Mouse (Mus musculus): ENCODE data around the gene Scamp5.

The Scamp5 gene

DNA sequence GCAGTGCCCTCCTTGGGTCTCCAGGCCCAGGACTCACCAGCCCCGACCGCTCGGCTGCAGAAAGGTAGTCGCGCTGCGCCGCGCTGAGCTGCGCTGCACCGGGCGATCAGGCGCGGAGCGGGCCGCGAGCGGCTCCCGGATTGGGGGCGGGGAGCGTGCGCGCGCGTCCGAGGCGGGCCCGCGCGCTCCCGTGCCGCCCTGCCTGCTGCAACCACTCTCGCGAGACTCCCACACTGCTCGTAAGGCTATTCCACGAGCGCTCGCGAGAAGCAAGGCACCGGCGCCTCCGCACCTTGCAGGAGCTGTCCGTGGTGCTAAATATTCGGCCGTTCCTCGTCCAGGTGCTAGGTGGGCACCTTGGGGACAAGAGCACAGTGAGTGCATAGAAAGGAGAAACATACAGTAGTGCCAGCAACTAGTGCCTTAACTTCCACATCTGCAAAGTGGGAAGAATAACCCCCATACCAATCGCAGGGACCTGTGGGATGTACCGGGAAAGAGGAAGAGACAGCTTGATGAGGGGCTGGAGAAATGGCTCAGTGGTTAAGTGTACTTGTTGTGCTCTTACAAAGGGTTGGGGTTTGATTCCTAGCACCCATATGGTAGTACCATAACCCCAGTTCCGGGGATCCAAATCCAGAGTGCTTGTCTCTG, at the start of gene Scamp5:
TSS of gene Scamp5 (minus strand) at position 165 of the 654 bp plus-strand sequence.
- peak; percentile 88 for DNase-seq (ENCODE audit: low spot score)

DNA sequence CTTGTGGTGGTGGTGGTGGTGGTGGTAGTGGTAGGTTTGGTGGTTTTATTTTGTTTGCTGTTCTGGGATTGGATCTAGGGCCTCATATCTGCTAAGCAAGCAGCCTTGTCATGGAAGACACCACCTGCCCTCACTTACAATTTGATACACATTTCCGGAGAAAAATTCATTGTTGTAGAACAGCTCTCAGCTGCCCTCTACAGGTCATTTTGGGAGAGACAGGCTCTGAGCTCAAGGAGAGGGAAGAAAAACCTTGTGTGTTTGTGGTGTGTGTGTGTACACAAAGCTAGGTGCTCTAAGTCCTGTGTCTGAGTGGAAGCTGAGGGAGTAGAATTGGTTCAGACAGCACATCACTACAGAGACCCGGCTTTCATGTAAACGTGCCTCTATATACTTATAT, 49.3 kb upstream of the Scamp5 start:
- peak; percentile 47 for DNase-seq (ENCODE audit: low spot score)

DNA sequence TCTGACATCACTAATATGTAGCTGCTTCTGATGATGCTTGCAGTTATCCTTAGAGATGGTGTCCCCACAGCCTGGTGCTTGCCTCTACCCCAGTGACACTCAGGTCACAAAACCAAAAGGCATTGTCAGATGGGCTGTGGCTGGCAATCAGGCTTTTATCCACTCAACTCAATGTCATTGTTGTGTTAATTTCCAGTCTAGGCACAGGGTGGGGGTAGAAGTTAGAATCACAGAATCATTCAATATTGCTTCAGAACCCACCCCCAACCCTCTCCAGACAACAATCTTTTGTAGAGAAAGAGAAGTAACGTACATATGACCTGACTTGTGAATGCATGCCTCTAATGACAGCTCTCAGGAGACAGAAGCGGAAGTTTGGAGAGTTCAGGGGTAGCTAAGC, 42.7 kb upstream of the Scamp5 start:
- no peak for DNase-seq (ENCODE audit: low spot score)

DNA sequence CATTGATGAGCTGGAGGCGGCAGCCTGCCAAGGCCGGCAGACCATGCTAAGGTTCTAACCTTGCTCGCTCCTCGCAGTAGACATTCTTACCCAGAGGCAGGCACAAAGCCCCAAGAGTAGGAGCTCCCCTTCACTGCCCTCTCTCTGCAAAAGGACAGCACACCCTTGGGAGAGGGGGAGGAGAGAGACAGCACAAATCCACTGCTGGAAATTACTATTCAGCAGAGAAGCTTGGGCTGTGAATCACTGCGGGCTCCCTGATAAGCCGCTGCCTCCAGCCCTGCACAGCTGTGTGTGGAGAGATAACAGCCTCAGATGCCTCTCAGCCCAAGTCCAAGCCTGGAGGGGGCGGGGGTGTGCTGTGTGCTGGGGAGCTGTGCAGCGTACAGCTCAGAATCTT, 37.8 kb upstream of the Scamp5 start:
- DNase-seq (ENCODE audit: low spot score), result no peak

DNA sequence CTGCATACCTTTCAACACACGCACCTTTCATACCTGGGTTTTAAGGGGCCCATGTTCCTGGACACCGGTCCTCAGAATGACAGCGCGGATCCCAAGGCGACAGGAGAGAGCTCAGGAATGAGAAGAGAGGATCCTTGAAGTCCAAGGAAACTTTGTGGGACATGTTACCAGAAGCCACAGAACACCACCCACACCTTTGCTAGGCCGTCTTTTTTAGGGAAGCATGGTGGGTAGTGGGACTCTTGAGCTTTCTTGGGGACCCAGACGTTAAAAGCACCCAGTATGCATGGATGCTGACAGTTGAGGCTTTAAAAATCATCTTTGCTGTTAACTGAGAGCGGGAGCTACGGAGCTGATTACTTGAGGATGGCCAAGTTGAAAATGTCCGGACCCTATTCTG, 37.0 kb upstream of the Scamp5 start:
- no peak for DNase-seq (ENCODE audit: low spot score)

GRCm38 (mm10) chr9:57504381-57504700, 36.5 kb upstream of the Scamp5 start:
- peak; percentile 47 for DNase-seq (ENCODE audit: low spot score)

- DNase-seq (ENCODE audit: low spot score), result no peak
Measured at GRCm38 (mm10) chr9:57503622-57504380, 35.9 kb upstream of the Scamp5 start, which contains the start of gene Rpp25. TSS of gene Rpp25 (plus strand) at chr9:57504026.

GRCm38 (mm10) chr9:57502911-57503621, 35.2 kb upstream of the Scamp5 start:
- DNase-seq (ENCODE audit: low spot score), result no peak

- no peak for DNase-seq (ENCODE audit: low spot score)
Measured at GRCm38 (mm10) chr9:57501861-57502260, 34.0 kb upstream of the Scamp5 start.

DNA sequence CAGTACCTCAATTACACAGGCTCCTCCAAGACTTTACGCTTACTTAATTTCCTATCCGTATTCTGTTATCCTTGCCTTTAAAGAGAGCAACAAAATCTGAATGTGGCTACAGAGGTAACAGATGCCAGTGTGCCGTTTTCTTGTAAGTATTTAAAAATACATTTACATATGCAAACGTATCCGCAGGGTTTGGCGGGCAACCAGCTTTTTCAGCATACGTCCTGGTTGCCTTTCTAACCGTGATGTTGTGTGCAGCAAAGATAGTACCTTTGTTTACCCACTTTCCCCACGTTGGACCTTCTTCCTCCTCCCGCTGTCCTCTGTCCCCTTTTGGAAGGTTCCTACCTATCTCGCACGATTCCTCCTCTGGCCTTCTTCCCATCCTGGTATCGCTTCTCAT, 33.6 kb upstream of the Scamp5 start:
- no peak for DNase-seq (ENCODE audit: low spot score)

GRCm38 (mm10) chr9:57498536-57498935, 30.7 kb upstream of the Scamp5 start:
- DNase-seq (ENCODE audit: low spot score), result no peak

DNA sequence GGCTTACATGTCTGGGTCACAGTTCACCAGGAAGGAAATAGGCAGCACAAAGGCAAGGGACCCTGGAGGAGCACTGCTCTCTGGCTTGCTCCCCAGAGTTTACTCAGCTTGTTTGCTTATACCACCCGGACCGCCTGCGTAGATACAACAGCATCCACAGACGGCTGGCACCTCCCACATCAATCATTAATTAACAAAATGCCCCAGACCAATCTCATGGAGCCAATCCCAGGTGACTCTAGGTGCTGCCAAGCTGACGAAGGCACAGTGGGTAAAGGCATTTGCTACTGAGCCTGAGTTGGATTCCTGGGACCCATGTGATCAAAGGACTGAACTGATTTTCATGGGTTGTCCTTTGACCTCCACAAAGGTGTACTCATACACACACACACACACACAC, 29.4 kb upstream of the Scamp5 start:
- no peak for DNase-seq (ENCODE audit: low spot score)

DNA sequence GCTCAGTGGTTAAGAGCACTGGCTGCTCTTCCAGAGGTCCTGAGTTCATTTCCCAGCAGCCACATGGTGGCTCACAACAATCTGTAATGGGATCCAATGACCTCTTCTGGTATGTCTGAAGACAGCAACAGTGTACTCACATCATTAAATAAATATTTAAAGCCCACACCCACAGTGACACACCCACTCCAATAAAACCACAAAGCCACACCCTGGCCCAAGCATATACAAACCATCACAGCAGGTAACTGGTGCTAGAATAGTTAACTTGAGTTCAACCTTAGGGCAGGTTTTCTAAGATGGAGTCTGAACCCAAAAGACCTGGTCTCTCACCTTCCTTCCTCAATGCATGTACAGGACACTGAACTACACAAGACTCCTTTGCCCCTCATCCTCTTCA, 27.1 kb upstream of the Scamp5 start:
- no peak for DNase-seq (ENCODE audit: low spot score)

- DNase-seq (ENCODE audit: low spot score), result no peak
Measured at GRCm38 (mm10) chr9:57493532-57493931, 25.7 kb upstream of the Scamp5 start.

GRCm38 (mm10) chr9:57487807-57488206, 19.9 kb upstream of the Scamp5 start:
- DNase-seq (ENCODE audit: low spot score), result no peak

GRCm38 (mm10) chr9:57485774-57486173, 17.9 kb upstream of the Scamp5 start:
- peak; percentile 75 for DNase-seq (ENCODE audit: low spot score)

GRCm38 (mm10) chr9:57468914-57469313, 1.1 kb upstream of the Scamp5 start:
- DNase-seq (ENCODE audit: low spot score), result no peak

GRCm38 (mm10) chr9:57467271-57467771, 539 bp downstream of the Scamp5 start:
- DNase-seq (ENCODE audit: low spot score), result no peak

DNA sequence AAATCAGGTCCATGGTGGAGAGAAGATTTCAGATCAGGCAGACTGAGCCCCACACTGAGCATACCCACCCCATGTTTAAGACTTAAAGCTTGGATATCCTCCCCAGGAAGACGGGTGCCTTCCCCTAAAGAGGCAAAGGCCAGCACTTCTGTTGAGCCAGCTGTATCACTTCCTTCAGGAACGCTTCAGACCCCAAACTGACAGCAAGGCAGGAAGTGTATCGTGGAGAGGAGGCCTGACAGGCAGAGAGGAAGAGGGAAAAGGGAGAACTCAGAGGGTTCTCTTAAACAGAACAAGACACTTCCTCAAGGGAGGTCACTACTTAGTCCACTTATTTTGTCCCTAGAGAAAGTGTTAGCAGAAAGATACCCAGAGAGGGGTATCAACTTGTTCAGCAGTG, 1.8 kb downstream of the Scamp5 start:
- no peak for DNase-seq (ENCODE audit: low spot score)

GRCm38 (mm10) chr9:57462866-57463265, 5.0 kb downstream of the Scamp5 start:
- no peak for DNase-seq (ENCODE audit: low spot score)

GRCm38 (mm10) chr9:57459707-57460106, 8.2 kb downstream of the Scamp5 start:
- no peak for DNase-seq (ENCODE audit: low spot score)

DNA sequence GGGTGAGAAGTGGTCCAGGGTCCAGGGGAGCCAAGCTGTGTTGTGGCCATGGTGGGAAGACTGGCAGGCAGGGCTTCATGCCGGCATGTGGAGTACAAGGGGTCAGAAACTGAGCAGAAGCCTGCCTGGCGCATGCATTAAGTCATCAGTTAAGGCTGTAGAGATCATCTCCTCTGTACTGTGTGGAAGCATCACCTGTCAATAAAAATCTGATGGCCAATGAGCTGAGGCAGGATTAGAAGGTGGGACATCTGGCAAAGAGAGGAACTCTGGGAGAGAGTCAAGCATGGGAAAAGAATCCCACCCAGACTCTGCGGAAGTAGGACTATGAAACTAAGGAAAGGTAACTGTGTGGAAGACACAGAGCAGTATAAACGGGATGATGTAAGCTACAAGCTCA, 14.3 kb downstream of the Scamp5 start:
- DNase-seq (ENCODE audit: low spot score), result no peak
